In genomic region chr1:62750408-62751008, GRCm38 (mm10) we compare ENCODE assay signal across 12 mouse cellular contexts. TPM values are rescaled to one million over a fixed set of nuclear protein-coding genes. Genes with fewer than 3 reads are reported as not detected.
DNase-seq lines count a peak whose midpoint lies in the region; ATAC-seq and TF ChIP-seq lines count a peak whose summit lies in the region.
"Had no signal": no experiment of that assay in that cellular context is flagged by ENCODE, and none has a peak within 500 bp of the region (broad histone marks: within the 10 kb centered on the region; RNA-seq: fewer than 3 reads in every experiment).

No protein-coding gene starts in this region.

- WGBS in heart, embryonic 11.5 days (ENCODE audit: insufficient replicate concordance): 72% methylated on average over 5 of the region's 5 CpGs
- WGBS in midbrain, embryonic 15.5 days: 74% methylated on average over 5 of the region's 5 CpGs
- WGBS in midbrain, embryonic 16.5 days: 70% methylated on average over 5 of the region's 5 CpGs
- 60% methylated on average over 5 of the region's 5 CpGs for WGBS in small intestine, adult 2 months

- H3K4me1 ChIP-seq in heart, embryonic 11.5 days (ENCODE audit: control insufficient read depth, insufficient read depth, low read length): peaks cover 16% of the 10 kb centered on the region
- peaks cover 50% of the 10 kb centered on the region for H3K4me1 ChIP-seq in midbrain, embryonic 15.5 days
- H3K4me1 ChIP-seq in midbrain, embryonic 16.5 days (ENCODE audit: control insufficient read depth, insufficient read depth, low read length): peaks cover 28% of the 10 kb centered on the region
- H3K4me1 ChIP-seq in small intestine, adult 2 months (ENCODE audit: control insufficient read depth, insufficient read depth, insufficient read length, low read length): no peaks in the 10 kb centered on the region

- H3K27me3 ChIP-seq in heart, embryonic 11.5 days (ENCODE audit: control insufficient read depth, insufficient read depth, low read length): no peaks in the 10 kb centered on the region
- peaks cover 18% of the 10 kb centered on the region for H3K27me3 ChIP-seq in midbrain, embryonic 15.5 days (replicated peaks)
- no peaks in the 10 kb centered on the region; the same call in 1 of the 2 replicates for H3K27me3 ChIP-seq in midbrain, embryonic 16.5 days (ENCODE audit: control insufficient read depth, insufficient read depth, low read depth, low read length)
- H3K27me3 ChIP-seq in small intestine, adult 2 months (ENCODE audit: control insufficient read depth, insufficient read depth, low read length): no peaks in the 10 kb centered on the region
- H3K27me3 ChIP-seq: intestine, embryonic 15.5 days had no signal

- no peak overlapping the region for H3K9ac ChIP-seq in heart, embryonic 11.5 days (ENCODE audit: low read depth, low read length)
- H3K9ac ChIP-seq in midbrain, embryonic 15.5 days: no peak overlapping the region
- no peak overlapping the region for H3K9ac ChIP-seq in midbrain, embryonic 16.5 days (ENCODE audit: low read depth, low read length)
- H3K9ac ChIP-seq: intestine, embryonic 15.5 days had no signal

- no peaks in the 10 kb centered on the region for H3K9me3 ChIP-seq in heart, embryonic 11.5 days (replicated peaks; ENCODE audit: control insufficient read depth, low read length)
- no peaks in the 10 kb centered on the region for H3K9me3 ChIP-seq in midbrain, embryonic 15.5 days
- no peaks in the 10 kb centered on the region for H3K9me3 ChIP-seq in midbrain, embryonic 16.5 days (replicated peaks; ENCODE audit: control insufficient read depth, low read length, poor library complexity, severe bottlenecking)
- H3K9me3 ChIP-seq: intestine, embryonic 15.5 days; limb, embryonic 10.5 days had no signal

- H3K27ac ChIP-seq in heart, embryonic 11.5 days (ENCODE audit: low read depth, low read length): no peak overlapping the region
- H3K27ac ChIP-seq in midbrain, embryonic 15.5 days: peak overlapping the region; percentile 32
- H3K27ac ChIP-seq in midbrain, embryonic 16.5 days (ENCODE audit: low read length): no peak overlapping the region
- peak overlapping the region; percentile 42; the same call in 1 of the 2 replicates for H3K27ac ChIP-seq in small intestine, adult 2 months (ENCODE audit: insufficient read depth, low read depth, low read length)
- H3K27ac ChIP-seq: intestine, embryonic 15.5 days had no signal

- no peak for TF ChIP-seq CTCF in small intestine, adult 2 months (IDR thresholded peaks at IDR 0.05; ENCODE audit: extremely low read depth, insufficient read length, insufficient replicate concordance, low read depth, low read length)

- TF ChIP-seq POLR2A in small intestine, adult 2 months (IDR thresholded peaks at IDR 0.05; ENCODE audit: low read depth, low read length): no peak

- no peak overlapping the region for H3K4me3 ChIP-seq in heart, embryonic 11.5 days (ENCODE audit: low read depth, low read length)
- H3K4me3 ChIP-seq in midbrain, embryonic 15.5 days: no peak overlapping the region
- H3K4me3 ChIP-seq in midbrain, embryonic 16.5 days (ENCODE audit: low read depth, low read length): no peak overlapping the region
- no peak overlapping the region for H3K4me3 ChIP-seq in small intestine, adult 2 months (ENCODE audit: low read depth, low read length)
- H3K4me3 ChIP-seq: intestine, embryonic 15.5 days; limb, embryonic 10.5 days had no signal

- no peak for ATAC-seq in heart, embryonic 11.5 days (replicated peaks; ENCODE audit: insufficient number of reproducible peaks, low FRiP score, low TSS enrichment)
- ATAC-seq in midbrain, embryonic 15.5 days (replicated peaks): no peak
- ATAC-seq in midbrain, embryonic 16.5 days: no peak
- peak; percentile 51 for ATAC-seq in common myeloid progenitor, adult 5-6 weeks (replicated peaks; ENCODE audit: low read depth, poor library complexity, severe bottlenecking)
- no peak for ATAC-seq in monocyte, adult 5-6 weeks (replicated peaks; ENCODE audit: insufficient number of reproducible peaks, low FRiP score, low TSS enrichment, poor library complexity, severe bottlenecking)

- peaks cover 3% of the 10 kb centered on the region; the same call in 1 of the 2 replicates for H3K36me3 ChIP-seq in heart, embryonic 11.5 days (ENCODE audit: control insufficient read depth, insufficient read depth, low read length)
- no peaks in the 10 kb centered on the region; the same call in 1 of the 2 replicates for H3K36me3 ChIP-seq in midbrain, embryonic 15.5 days (replicated peaks)
- H3K36me3 ChIP-seq in midbrain, embryonic 16.5 days (ENCODE audit: control insufficient read depth, insufficient read depth, low read length): peaks cover 7% of the 10 kb centered on the region
- peaks cover 2% of the 10 kb centered on the region; the same call in 1 of the 2 replicates for H3K36me3 ChIP-seq in small intestine, adult 2 months (ENCODE audit: control insufficient read depth, insufficient read depth, low read length)

- H3K4me2 ChIP-seq in heart, embryonic 11.5 days: no peak overlapping the region
- H3K4me2 ChIP-seq in midbrain, embryonic 15.5 days: no peak overlapping the region
- no peak overlapping the region for H3K4me2 ChIP-seq in midbrain, embryonic 16.5 days (ENCODE audit: low read length)
- H3K4me2 ChIP-seq: intestine, embryonic 15.5 days had no signal

- DNase-seq in heart, adult 8-10 months (ENCODE audit: low spot score): peak; percentile 58
- no peak for DNase-seq in ovary, postnatal 36 days (ENCODE audit: low spot score)
- DNase-seq: cerebellum, adult 9-10 months; thymus, adult 18-20 months had no signal

RNA-seq across cellular contexts. Expression of gene Nrp2, which starts 47.4 kb away (rescaled TPM):
- 10 to 100 TPM; 13.2 to 30.0 (median 26.7) TPM for total RNA-seq in heart, adult 8-10 months (2022)
- polyA plus RNA-seq in heart, embryonic 11.5 days (2014; fragmentation: Nextera tagmentation; extraction: Ambion mirVana): 5.5 and 5.8 TPM in 2 replicates
- 24.0 and 25.5 TPM in 2 replicates for polyA plus RNA-seq in midbrain, embryonic 15.5 days (2015; fragmentation: Nextera tagmentation; extraction: Ambion mirVana)
- polyA plus RNA-seq in midbrain, embryonic 16.5 days (2015; fragmentation: Nextera tagmentation; extraction: Ambion mirVana): 23.4 and 33.3 TPM in 2 replicates
- total RNA-seq in common myeloid progenitor, adult 5-6 weeks (2017): 0.10 and 0.87 TPM in 2 replicates
- polyA plus RNA-seq in small intestine, adult 2 months (2012; rRNA removed): 5.6 and 6.6 TPM in 2 replicates
- 4.5 to 7.1 TPM (median 5.0 TPM) in 3 replicates for total RNA-seq in monocyte, adult 5-6 weeks (2017)

Comparison
In these comparisons a context has a peak if more than half of its experiments do, and no peak if none do; other contexts are left out.
1. H3K27ac ChIP-seq: peak in midbrain, embryonic 15.5 days (single experiment) and small intestine, adult 2 months (single experiment); none in heart, embryonic 11.5 days (single experiment) and midbrain, embryonic 16.5 days (single experiment).